Mouse (Mus musculus) spleen, adult 2 months (tissue): Measurements from ENCODE around the gene Tbc1d2b.

Experiments used
- CTCF ChIP-seq: fragments of 200-500 bp; IDR thresholded peaks from 2 replicates; pipeline ENCODE4 v1.5.1; 2011; ENCODE audit warnings: mild to moderate bottlenecking, inconsistent platforms; ENCODE audit not compliant: insufficient read depth, insufficient read length, insufficient replicate concordance; ENCODE audit errors: extremely low read depth
- POLR2A ChIP-seq: fragments of 200-500 bp; IDR thresholded peaks from 2 replicates; pipeline ENCODE4 v1.6.1; 2011; ENCODE audit warnings: low read depth, low read length, inconsistent platforms

GRCm38 (mm10) chr9:90166615-90167014, 104.0 kb downstream of the Tbc1d2b start:
- no peak for TF ChIP-seq CTCF
- no peak for TF ChIP-seq POLR2A
